Mouse (Mus musculus) spleen, embryonic (tissue): ENCODE data around the gene Map4k3.
"Not testable (repeated sequence)": the region's sequence is repeated elsewhere in the genome, so short reads cannot be mapped to it uniquely, and the experiment has no call there.

Experiments used
- CTCF ChIA-PET: fragments of 350-600 bp; sonication (Branson Sonifier 250); formaldehyde crosslinking; loops from one replicate; lab custom pipeline; 2022; lab: Charles Lee

Map4k3 gene

GRCm38 (mm10) chr17:80728062-80728858 is at the start of gene Map4k3:
Gene Map4k3, minus strand, starts transcription at chr17:80728485.
- CTCF ChIA-PET = no interaction called here

- CTCF ChIA-PET = no interaction called here
These were observed 49.3 kb upstream of the Map4k3 start for GRCm38 (mm10) chr17:80777581-80777980.

GRCm38 (mm10) chr17:80775178-80775788 is 47.0 kb upstream of the Map4k3 start:
- CTCF ChIA-PET = interaction anchor here (0.6 kb wide), 1 partner anchor 222 kb away, joined by 10 read pairs; no protein-coding TSS in a partner anchor

- CTCF ChIA-PET = interaction anchor here (0.9 kb wide), 1 partner anchor 9 kb away, joined by 4 read pairs; no protein-coding TSS in a partner anchor
These were observed 44.5 kb upstream of the Map4k3 start for GRCm38 (mm10) chr17:80772545-80773453.

GRCm38 (mm10) chr17:80770065-80770464 is 41.8 kb upstream of the Map4k3 start:
- CTCF ChIA-PET = no interaction called here

- CTCF ChIA-PET = no interaction called here
These were observed 36.9 kb upstream of the Map4k3 start for GRCm38 (mm10) chr17:80765204-80765603.

GRCm38 (mm10) chr17:80763065-80763681 is 34.9 kb upstream of the Map4k3 start:
- CTCF ChIA-PET = no interaction called here

- CTCF ChIA-PET = no interaction called here
These were observed 34.2 kb upstream of the Map4k3 start for GRCm38 (mm10) chr17:80762391-80763040.

- CTCF ChIA-PET = not testable (repeated sequence)
These were observed 32.9 kb upstream of the Map4k3 start for GRCm38 (mm10) chr17:80761191-80761590.

- CTCF ChIA-PET = no interaction called here
These were observed 32.3 kb upstream of the Map4k3 start for GRCm38 (mm10) chr17:80760344-80761145.

GRCm38 (mm10) chr17:80756043-80756442 is 27.8 kb upstream of the Map4k3 start:
- CTCF ChIA-PET = no interaction called here

- CTCF ChIA-PET = no interaction called here
These were observed 27.0 kb upstream of the Map4k3 start for GRCm38 (mm10) chr17:80755076-80755871.

- CTCF ChIA-PET = no interaction called here
These were observed 26.3 kb upstream of the Map4k3 start for GRCm38 (mm10) chr17:80754589-80754988.

GRCm38 (mm10) chr17:80752466-80752865 is 24.2 kb upstream of the Map4k3 start:
- CTCF ChIA-PET = no interaction called here

- CTCF ChIA-PET = no interaction called here
These were observed 11.1 kb upstream of the Map4k3 start for GRCm38 (mm10) chr17:80739421-80739820.

- CTCF ChIA-PET = no interaction called here
These were observed 6.4 kb upstream of the Map4k3 start for GRCm38 (mm10) chr17:80734700-80735099.

- CTCF ChIA-PET = no interaction called here
These were observed 5.0 kb upstream of the Map4k3 start for GRCm38 (mm10) chr17:80733121-80733800.

GRCm38 (mm10) chr17:80732256-80732655 is 4.0 kb upstream of the Map4k3 start:
- CTCF ChIA-PET = interaction anchor here (0.6 kb wide), 1 partner anchor 311 kb away, joined by 3 read pairs; no protein-coding TSS in a partner anchor

GRCm38 (mm10) chr17:80730283-80730682 is 2.0 kb upstream of the Map4k3 start:
- CTCF ChIA-PET = not testable (repeated sequence)
